Mouse (Mus musculus) limb, embryonic 11.5 days (tissue): ENCODE measurements at regions not wholly inside any gene's neighbourhood (a gene's known extent, or its start where the extent isn't known, plus 50 kb on each side); places are given as distances from the start of the nearest gene placed in this dataset.

ENCODE experiments used
- ATAC-seq: fragments of 200-750 bp; cut with Nextera tagmentation; 2 replicates; pipeline ENCODE4 v1.8.0; 2017; ENCODE audit warnings: low read depth; ENCODE audit not compliant: insufficient number of reproducible peaks, low FRiP score, low TSS enrichment
- DNase-seq: peaks from one replicate; pipeline ENCODE4 v3.0.0-alpha.2; 2015; ENCODE audit warnings: low spot score
- H3K27ac ChIP-seq: fragments of 300-500 bp; sonication (generic); replicated peaks from 2 replicates; pipeline ENCODE4 v1.5.1; 2014; ENCODE audit warnings: low read depth, mild to moderate bottlenecking, low read length
- H3K27me3 ChIP-seq: fragments of 300-500 bp; sonication (generic); 2 replicates; pipeline ENCODE4 v1.6.1; 2014; ENCODE audit warnings: mild to moderate bottlenecking, low read length, mixed read lengths; ENCODE audit not compliant: control insufficient read depth, insufficient read depth
- H3K36me3 ChIP-seq: fragments of 300-500 bp; sonication (generic); 2 replicates; pipeline ENCODE4 v1.6.1; 2014; ENCODE audit warnings: mild to moderate bottlenecking, low read length, moderate library complexity, mixed read lengths; ENCODE audit not compliant: control insufficient read depth, insufficient read depth
- H3K4me1 ChIP-seq: fragments of 300-500 bp; sonication (generic); 2 replicates; pipeline ENCODE4 v1.6.1; 2014; ENCODE audit warnings: low read length, mixed read lengths; ENCODE audit not compliant: control insufficient read depth, insufficient read depth
- H3K4me2 ChIP-seq: fragments of 300-500 bp; sonication (generic); 2 replicates; pipeline ENCODE4 v1.6.1; 2014; ENCODE audit warnings: low read depth, mild to moderate bottlenecking, moderate library complexity; ENCODE audit not compliant: severe bottlenecking
- H3K4me3 ChIP-seq: fragments of 300-500 bp; sonication (generic); 2 replicates; pipeline ENCODE4 v1.5.1; 2014; ENCODE audit warnings: low read depth, low read length
- H3K9ac ChIP-seq: fragments of 300-500 bp; sonication (generic); 2 replicates; pipeline ENCODE4 v1.6.1; 2014; ENCODE audit warnings: mild to moderate bottlenecking, low read length
- H3K9me3 ChIP-seq: fragments of 300-500 bp; sonication (generic); 2 replicates; pipeline ENCODE4 v1.6.1; 2016; ENCODE audit warnings: low read length; ENCODE audit not compliant: control insufficient read depth
- WGBS: fragments of 180-500 bp; shearing (Covaris S2); extraction: QIAGEN DNeasy Blood & Tissue Kit; methylation state at CpG from one replicate; pipeline ENCODE4 v1.1.7; 2014; 5-methylcytosine and 5-hydroxymethylcytosine counted together

- 8% methylated on average over 4 of the region's 4 CpGs for WGBS
- Histone ChIP-seq H3K4me2 (0 out of 2 replicates have a peak overlapping the region, but pooled peaks have one; percentile 18), H3K4me1 (peaks cover 8% of the 10 kb centered on the region), H3K9me3 (no peaks in the 10 kb centered on the region), H3K27ac (no peak overlapping the region), H3K36me3 (no peaks in the 10 kb centered on the region), H3K4me3 (no peak overlapping the region), H3K9ac (no peak overlapping the region; the same call in 1 of the 2 replicates), H3K27me3 (no peaks in the 10 kb centered on the region)
- ATAC-seq: no peak
- DNase-seq: peak; percentile 56
Measured at GRCm38 (mm10) chr17:45298355-45298754, 135.2 kb downstream of the Cdc5l start.

DNA sequence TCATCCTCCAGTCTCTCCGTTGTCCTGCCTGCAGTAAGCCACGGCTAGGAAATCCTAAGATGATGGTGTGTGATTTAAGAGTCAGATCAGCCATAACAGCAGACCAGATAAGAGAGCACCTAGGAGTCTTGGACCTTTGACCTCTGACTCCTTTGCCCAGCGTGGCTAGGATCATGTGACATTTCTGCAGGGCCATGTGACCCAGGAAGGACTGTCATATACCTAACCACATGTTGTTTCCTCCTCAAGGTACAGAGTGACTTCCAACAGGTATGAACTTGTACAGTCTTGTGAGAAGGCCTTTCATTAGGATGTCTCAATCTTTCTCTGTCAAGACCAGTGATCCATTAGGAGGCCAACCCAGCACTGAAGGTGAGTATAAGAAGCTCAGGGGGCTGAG lies 135.7 kb downstream of the Cdc5l start:
- 65% methylated on average over 3 of the region's 3 CpGs for WGBS
- no peaks in the 10 kb centered on the region for H3K27me3 ChIP-seq
- DNase-seq (no peak), ATAC-seq (no peak; the same call in 1 of the 2 replicates)
- H3K4me3 ChIP-seq: no peak overlapping the region
- H3K4me1 ChIP-seq: peaks cover 12% of the 10 kb centered on the region
- H3K36me3 ChIP-seq: no peaks in the 10 kb centered on the region
- no peaks in the 10 kb centered on the region for H3K9me3 ChIP-seq
- no peak overlapping the region for H3K27ac ChIP-seq
- H3K4me2 ChIP-seq: no peak overlapping the region
- H3K9ac ChIP-seq: no peak overlapping the region; the same call in 1 of the 2 replicates

GRCm38 (mm10) chr17:45296363-45296762 lies 137.2 kb downstream of the Cdc5l start:
- Histone ChIP-seq H3K4me2 (no peak overlapping the region), H3K4me1 (peaks cover 19% of the 10 kb centered on the region), H3K27me3 (no peaks in the 10 kb centered on the region), H3K9ac (no peak overlapping the region), H3K36me3 (no peaks in the 10 kb centered on the region), H3K9me3 (no peaks in the 10 kb centered on the region), H3K4me3 (no peak overlapping the region), H3K27ac (no peak overlapping the region)
- DNase-seq (no peak), ATAC-seq (no peak)
- WGBS: 81% methylated on average over 1 of the region's 1 CpGs

GRCm38 (mm10) chr17:45294886-45295285 lies 138.7 kb downstream of the Cdc5l start:
- Histone ChIP-seq H3K4me1 (peaks cover 19% of the 10 kb centered on the region), H3K27me3 (no peaks in the 10 kb centered on the region), H3K36me3 (no peaks in the 10 kb centered on the region), H3K9me3 (no peaks in the 10 kb centered on the region), H3K4me2 (no peak overlapping the region), H3K4me3 (no peak overlapping the region), H3K9ac (no peak overlapping the region), H3K27ac (no peak overlapping the region)
- ATAC-seq (no peak), DNase-seq (no peak)
- 57% methylated on average over 4 of the region's 4 CpGs for WGBS

GRCm38 (mm10) chr17:45294256-45294865 lies 139.2 kb downstream of the Cdc5l start:
- Histone ChIP-seq H3K9me3 (no peaks in the 10 kb centered on the region), H3K4me1 (peaks cover 19% of the 10 kb centered on the region), H3K27me3 (no peaks in the 10 kb centered on the region), H3K9ac (no peak overlapping the region), H3K4me2 (no peak overlapping the region), H3K4me3 (no peak overlapping the region), H3K27ac (no peak overlapping the region), H3K36me3 (no peaks in the 10 kb centered on the region)
- DNase-seq: no peak
- no peak for ATAC-seq
- WGBS: 88% methylated on average over 11 of the region's 11 CpGs

DNA sequence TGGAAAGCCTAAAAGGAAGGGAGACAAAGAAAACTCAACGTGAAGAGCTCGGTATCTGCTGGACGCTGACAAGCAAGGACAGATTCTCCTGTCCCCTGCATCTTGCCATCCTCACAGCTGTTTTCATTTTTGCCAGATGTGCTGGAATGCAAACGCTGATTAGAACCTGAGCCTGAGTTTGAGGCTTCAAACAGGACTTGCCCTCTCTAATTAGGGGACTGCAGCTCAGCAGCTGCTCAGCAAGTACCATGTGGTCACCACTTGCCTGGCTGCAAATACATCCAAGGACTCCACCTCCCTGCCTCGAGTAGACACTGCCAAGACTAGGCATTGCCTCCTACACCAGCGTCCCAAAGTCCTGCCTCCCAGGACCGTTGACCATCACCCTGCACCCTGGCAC lies 140.7 kb downstream of the Cdc5l start:
- ATAC-seq (no peak), DNase-seq (peak; percentile 42)
- Histone ChIP-seq H3K36me3 (no peaks in the 10 kb centered on the region), H3K4me2 (no peak overlapping the region), H3K9me3 (no peaks in the 10 kb centered on the region), H3K27ac (no peak overlapping the region), H3K4me3 (no peak overlapping the region), H3K9ac (no peak overlapping the region), H3K4me1 (peaks cover 11% of the 10 kb centered on the region), H3K27me3 (no peaks in the 10 kb centered on the region)
- WGBS: 32% methylated on average over 7 of the region's 7 CpGs

- DNase-seq: no peak
- H3K27me3 ChIP-seq: no peaks in the 10 kb centered on the region
- H3K27ac ChIP-seq: no peak overlapping the region
- no peaks in the 10 kb centered on the region for H3K9me3 ChIP-seq
- no peaks in the 10 kb centered on the region for H3K36me3 ChIP-seq
- no peak overlapping the region for H3K4me3 ChIP-seq
- WGBS: 76% methylated on average over 5 of the region's 5 CpGs
- no peak overlapping the region for H3K9ac ChIP-seq
- H3K4me1 ChIP-seq: peaks cover 11% of the 10 kb centered on the region
- no peak for ATAC-seq
- H3K4me2 ChIP-seq: no peak overlapping the region
Measured at GRCm38 (mm10) chr17:45291052-45291451, 142.5 kb downstream of the Cdc5l start.

- no peaks in the 10 kb centered on the region for H3K4me1 ChIP-seq
- DNase-seq (no peak), ATAC-seq (no peak)
- no peaks in the 10 kb centered on the region for H3K36me3 ChIP-seq
- no peaks in the 10 kb centered on the region for H3K9me3 ChIP-seq
- no peak overlapping the region for H3K4me2 ChIP-seq
- no peak overlapping the region for H3K4me3 ChIP-seq
- WGBS: 93% methylated on average over 3 of the region's 3 CpGs
- no peak overlapping the region for H3K27ac ChIP-seq
- no peak overlapping the region for H3K9ac ChIP-seq
- no peaks in the 10 kb centered on the region for H3K27me3 ChIP-seq
Measured at GRCm38 (mm10) chr17:45285621-45286189, 147.8 kb downstream of the Cdc5l start.

- H3K4me2 ChIP-seq: no peak overlapping the region
- no peaks in the 10 kb centered on the region for H3K9me3 ChIP-seq
- WGBS: 100% methylated on average over 1 of the region's 1 CpGs
- ATAC-seq (no peak), DNase-seq (no peak)
- no peak overlapping the region for H3K27ac ChIP-seq
- H3K27me3 ChIP-seq: no peaks in the 10 kb centered on the region
- no peaks in the 10 kb centered on the region for H3K36me3 ChIP-seq
- no peak overlapping the region for H3K9ac ChIP-seq
- H3K4me3 ChIP-seq: no peak overlapping the region
- peaks cover 8% of the 10 kb centered on the region for H3K4me1 ChIP-seq
Measured at GRCm38 (mm10) chr17:45281554-45281953, 152.0 kb downstream of the Cdc5l start.
